Mouse (Mus musculus) heart, embryonic 14.5 days (tissue): ENCODE results near the gene Ndufs7. TPM values are rescaled to one million over a fixed set of nuclear protein-coding genes. Genes with fewer than 3 reads are reported as not detected.
A peak's percentile ranks its signal among the peaks of the same experiment; 100 is the strongest.

Experiments used
- ATAC-seq: fragments of 200-750 bp; cut with Nextera tagmentation; 2 replicates; pipeline ENCODE4 v1.8.0; 2017; ENCODE audit warnings: low read depth, moderate TSS enrichment; ENCODE audit not compliant: insufficient number of reproducible peaks, insufficient read depth, low FRiP score
- H3K27ac ChIP-seq, 2 experiments: fragments of 200-500 bp in 1 of 2; fragments of 300-500 bp in 1 of 2; sonication (generic) in 1 of 2; replicated peaks in 1 of 2; 2 replicates each; pipeline ENCODE4 v1.5.1; 2012 to 2014; ENCODE audit warnings: low read depth in 2 of 2, low read length in 2 of 2, control low read depth in 1 of 2, mild to moderate bottlenecking in 1 of 2, mixed read lengths in 1 of 2; ENCODE audit not compliant: control insufficient read depth in 1 of 2, insufficient read depth in 1 of 2
- H3K27me3 ChIP-seq: fragments of 300-500 bp; sonication (generic); 2 replicates; pipeline ENCODE4 v1.6.1; 2014; ENCODE audit warnings: mild to moderate bottlenecking, low read length, control low read depth; ENCODE audit not compliant: control insufficient read depth, insufficient read depth
- H3K36me3 ChIP-seq: fragments of 300-500 bp; sonication (generic); 2 replicates; pipeline ENCODE4 v1.6.1; 2014; ENCODE audit warnings: mild to moderate bottlenecking, control low read depth, low read length, mixed read lengths; ENCODE audit not compliant: control insufficient read depth, insufficient read depth
- H3K4me1 ChIP-seq, 2 experiments: fragments of 200-500 bp in 1 of 2; fragments of 300-500 bp in 1 of 2; sonication (generic) in 1 of 2; 2 replicates each; pipeline ENCODE4 v1.6.1; 2012 to 2014; ENCODE audit warnings: low read length in 2 of 2, control low read depth in 1 of 2, mixed read lengths in 1 of 2; ENCODE audit not compliant: control insufficient read depth in 2 of 2, insufficient read depth in 2 of 2
- H3K4me2 ChIP-seq: fragments of 300-500 bp; sonication (generic); 2 replicates; pipeline ENCODE4 v1.6.1; 2014; ENCODE audit warnings: mild to moderate bottlenecking, low read length
- H3K4me3 ChIP-seq, 2 experiments: fragments of 200-500 bp in 1 of 2; fragments of 300-500 bp in 1 of 2; sonication (generic) in 1 of 2; 2 replicates each; pipeline ENCODE4 v1.5.1; 2012 to 2014; ENCODE audit warnings: low read length in 2 of 2, mild to moderate bottlenecking in 2 of 2, control low read depth in 1 of 2, low read depth in 1 of 2, moderate library complexity in 1 of 2; ENCODE audit not compliant: control insufficient read depth in 1 of 2, insufficient read depth in 1 of 2
- H3K9ac ChIP-seq: fragments of 300-500 bp; sonication (generic); 2 replicates; pipeline ENCODE4 v1.6.1; 2014; ENCODE audit warnings: mild to moderate bottlenecking, low read length
- H3K9me3 ChIP-seq: fragments of 300-500 bp; sonication (generic); 2 replicates; pipeline ENCODE4 v1.6.1; 2016; ENCODE audit warnings: low read length, control low read depth; ENCODE audit not compliant: control insufficient read depth
- WGBS: fragments of 180-500 bp; shearing (Covaris S2); extraction: QIAGEN DNeasy Blood & Tissue Kit; methylation state at CpG from one replicate; pipeline ENCODE4 v1.1.7; 2014; 5-methylcytosine and 5-hydroxymethylcytosine counted together
- polyA plus RNA-seq: library from polyadenylated mRNA; unstranded; fragments of >200 nt; fragmentation: Nextera tagmentation; extraction: Ambion mirVana; gene quantifications from 2 replicates; pipeline ENCODE4 v1.2.1, GENCODE M21; 2014

Ndufs7 gene
- polyA plus RNA-seq, 1 experiment from 2014 or later: 734 TPM

GRCm38 (mm10) chr10:80276238-80276637, 27.3 kb downstream of the Ndufs7 start:
- no peak overlapping the region for H3K27ac ChIP-seq
- H3K9ac ChIP-seq: no peak overlapping the region
- peaks cover 88% of the 10 kb centered on the region for H3K36me3 ChIP-seq
- WGBS: 86% methylated on average over 4 of the region's 5 CpGs
- H3K4me3 ChIP-seq: no peak overlapping the region
- no peak for ATAC-seq
- H3K27me3 ChIP-seq: no peaks in the 10 kb centered on the region
- H3K4me2 ChIP-seq: no peak overlapping the region
- no peaks in the 10 kb centered on the region for H3K9me3 ChIP-seq
- H3K4me1 ChIP-seq: peaks cover 6 to 9% of the 10 kb centered on the region in 2 experiments

DNA sequence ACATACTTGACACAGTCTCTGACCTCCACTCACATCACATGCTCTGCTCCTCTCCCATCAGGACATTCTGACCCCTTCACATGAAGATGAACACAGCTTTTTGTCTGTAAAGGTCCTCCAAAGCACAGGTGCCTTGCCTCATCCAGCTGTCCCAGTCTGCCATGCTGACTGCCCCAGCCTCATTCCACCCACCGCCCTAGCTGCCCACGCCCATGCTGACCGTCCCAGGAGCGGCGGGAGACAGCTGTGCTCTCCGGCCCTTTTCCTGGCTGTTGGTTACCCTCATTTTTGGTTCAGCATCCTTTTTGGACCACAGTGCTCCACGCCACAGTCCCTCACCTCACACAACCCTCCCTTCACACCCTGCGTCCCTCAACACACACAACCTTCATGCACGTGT, 29.5 kb downstream of the Ndufs7 start:
- ATAC-seq: no peak

GRCm38 (mm10) chr10:80279273-80279672, 30.4 kb downstream of the Ndufs7 start:
- 92% methylated on average over 12 of the region's 12 CpGs for WGBS
- Histone ChIP-seq H3K4me1 (peaks cover 15 to 23% of the 10 kb centered on the region in 2 experiments), H3K36me3 (peaks cover 99% of the 10 kb centered on the region), H3K4me2 (no peak overlapping the region), H3K27me3 (no peaks in the 10 kb centered on the region), H3K9me3 (no peaks in the 10 kb centered on the region), H3K4me3 (no peak overlapping the region), H3K9ac (no peak overlapping the region), H3K27ac (no peak overlapping the region)
- ATAC-seq: no peak

More for the DNA sequence above, 29.5 kb downstream of the Ndufs7 start:
- H3K4me3 ChIP-seq: no peak overlapping the region
- WGBS: 95% methylated on average over 9 of the region's 9 CpGs
- H3K27ac ChIP-seq: no peak overlapping the region
- no peaks in the 10 kb centered on the region for H3K9me3 ChIP-seq
- H3K4me1 ChIP-seq: peaks cover 15 to 23% of the 10 kb centered on the region in 2 experiments
- no peaks in the 10 kb centered on the region for H3K27me3 ChIP-seq
- H3K4me2 ChIP-seq: no peak overlapping the region
- H3K9ac ChIP-seq: no peak overlapping the region
- peaks cover 97% of the 10 kb centered on the region for H3K36me3 ChIP-seq

DNA sequence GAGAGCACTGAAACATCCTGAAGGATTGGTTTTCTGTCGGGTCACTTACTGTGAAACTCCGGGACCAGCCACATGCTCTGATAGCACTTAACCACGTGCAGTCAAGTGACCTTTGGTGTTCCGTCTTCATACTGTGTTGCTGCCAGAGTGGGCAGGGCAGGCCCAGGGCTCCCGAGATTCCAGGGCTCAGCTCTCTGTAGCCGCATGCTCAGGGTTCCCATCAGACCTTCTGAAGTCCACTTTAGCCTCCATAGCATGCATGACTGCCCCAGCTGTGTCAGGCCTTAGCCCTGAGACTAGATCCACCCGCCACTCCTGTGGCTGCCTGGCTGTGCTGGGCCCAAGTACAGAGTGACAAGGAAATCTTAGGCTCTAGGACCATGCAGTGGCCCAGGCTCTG, 32.4 kb downstream of the Ndufs7 start:
- no peaks in the 10 kb centered on the region for H3K9me3 ChIP-seq
- H3K4me2 ChIP-seq: no peak overlapping the region
- H3K36me3 ChIP-seq: peaks cover 99% of the 10 kb centered on the region
- H3K9ac ChIP-seq: peak overlapping the region; percentile 36; the same call in 1 of the 2 replicates
- H3K27ac ChIP-seq: peak overlapping the region; percentile 9 to 71
- ATAC-seq: no peak
- H3K4me3 ChIP-seq: no peak overlapping the region
- 48% methylated on average over 7 of the region's 7 CpGs for WGBS
- H3K4me1 ChIP-seq: peaks cover 15 to 23% of the 10 kb centered on the region in 2 experiments
- H3K27me3 ChIP-seq: no peaks in the 10 kb centered on the region

DNA sequence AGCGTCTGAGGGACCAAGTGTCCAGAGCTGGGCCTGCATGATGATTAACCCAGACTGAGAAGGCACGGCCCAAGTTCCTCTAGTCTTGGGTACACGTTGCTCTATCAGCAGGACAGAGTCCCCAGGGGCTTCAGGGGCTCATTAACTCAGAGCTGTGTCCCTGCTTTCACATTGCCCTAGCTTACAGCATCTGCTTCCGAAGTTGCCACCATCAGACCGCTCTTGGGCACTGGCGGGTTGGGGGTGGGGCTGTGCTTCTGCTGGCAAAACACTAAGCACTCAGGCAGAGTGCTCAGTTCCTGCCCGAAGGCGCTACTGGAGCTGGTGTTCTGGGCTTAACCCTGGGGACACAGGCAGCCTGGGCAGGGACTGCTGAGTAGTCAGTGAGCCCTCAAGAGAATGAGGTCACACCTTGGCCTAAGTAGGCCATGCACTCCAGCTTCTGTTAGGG, 33.0 kb downstream of the Ndufs7 start:
- WGBS: 65% methylated on average over 8 of the region's 8 CpGs
- Histone ChIP-seq H3K9me3 (no peaks in the 10 kb centered on the region), H3K9ac (peak overlapping the region; percentile 36; the same call in 1 of the 2 replicates), H3K27ac (peak overlapping the region; percentile 50 to 71), H3K4me3 (no peak overlapping the region), H3K4me2 (no peak overlapping the region), H3K27me3 (no peaks in the 10 kb centered on the region), H3K4me1 (peaks cover 15 to 23% of the 10 kb centered on the region in 2 experiments), H3K36me3 (peaks cover 100% of the 10 kb centered on the region)
- ATAC-seq: no peak

DNA sequence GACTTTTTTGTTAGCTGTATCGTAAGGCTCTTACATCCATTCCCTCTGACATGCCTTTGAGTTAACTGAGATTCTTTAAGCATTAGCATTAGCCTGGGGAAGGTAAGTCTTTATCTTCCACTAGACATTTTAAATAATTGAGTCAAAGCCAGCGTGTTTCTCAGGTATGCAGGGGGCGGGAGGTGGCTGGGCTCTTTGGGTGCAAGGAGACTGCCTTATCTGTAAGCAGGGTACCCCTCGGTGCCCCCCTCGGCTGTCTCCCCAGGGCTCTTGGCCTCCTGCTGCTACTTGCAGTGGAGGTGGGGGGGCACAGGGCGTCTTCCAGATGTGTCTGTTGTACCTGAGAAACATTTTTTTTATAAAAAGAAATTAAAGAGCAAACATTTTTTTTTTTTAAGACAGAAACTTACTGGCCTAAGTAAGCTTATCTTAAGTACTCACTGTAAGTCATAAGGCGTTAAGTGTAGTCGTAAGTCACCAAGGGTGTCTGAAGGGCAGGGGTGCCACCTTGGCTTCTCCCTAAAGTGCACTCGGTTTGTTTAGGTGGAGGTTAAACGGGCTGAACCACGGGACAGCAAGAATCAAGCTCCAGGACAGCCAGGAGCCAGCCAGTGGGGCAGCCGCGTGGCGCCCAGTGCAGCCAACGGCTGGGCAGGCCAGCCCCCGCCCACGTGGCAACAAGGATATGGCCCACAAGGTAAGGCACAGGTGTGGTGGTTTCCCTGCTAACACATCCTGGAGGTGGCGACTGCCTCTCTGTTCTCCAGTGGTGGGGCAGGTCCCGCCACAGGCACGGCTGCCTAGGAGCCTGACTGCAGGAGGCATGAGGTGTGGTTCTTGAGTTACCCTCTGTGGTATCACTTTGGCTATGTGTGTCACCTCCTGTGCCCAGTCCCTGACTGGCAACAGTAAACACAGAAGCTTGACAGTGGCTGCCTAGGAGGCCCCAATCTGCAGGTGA, 33.8 kb downstream of the Ndufs7 start:
- Histone ChIP-seq H3K4me3 (no peak overlapping the region), H3K9ac (0 out of 2 replicates have a peak overlapping the region, but pooled peaks have one; percentile 8), H3K27ac (peak overlapping the region in 1 of 2 experiments; percentile 71; a peak in 2 of 4 replicates), H3K9me3 (no peaks in the 10 kb centered on the region), H3K36me3 (peaks cover 100% of the 10 kb centered on the region), H3K4me2 (no peak overlapping the region), H3K27me3 (no peaks in the 10 kb centered on the region), H3K4me1 (peaks cover 15 to 23% of the 10 kb centered on the region in 2 experiments)
- WGBS: 76% methylated on average over 20 of the region's 20 CpGs
- no peak for ATAC-seq

DNA sequence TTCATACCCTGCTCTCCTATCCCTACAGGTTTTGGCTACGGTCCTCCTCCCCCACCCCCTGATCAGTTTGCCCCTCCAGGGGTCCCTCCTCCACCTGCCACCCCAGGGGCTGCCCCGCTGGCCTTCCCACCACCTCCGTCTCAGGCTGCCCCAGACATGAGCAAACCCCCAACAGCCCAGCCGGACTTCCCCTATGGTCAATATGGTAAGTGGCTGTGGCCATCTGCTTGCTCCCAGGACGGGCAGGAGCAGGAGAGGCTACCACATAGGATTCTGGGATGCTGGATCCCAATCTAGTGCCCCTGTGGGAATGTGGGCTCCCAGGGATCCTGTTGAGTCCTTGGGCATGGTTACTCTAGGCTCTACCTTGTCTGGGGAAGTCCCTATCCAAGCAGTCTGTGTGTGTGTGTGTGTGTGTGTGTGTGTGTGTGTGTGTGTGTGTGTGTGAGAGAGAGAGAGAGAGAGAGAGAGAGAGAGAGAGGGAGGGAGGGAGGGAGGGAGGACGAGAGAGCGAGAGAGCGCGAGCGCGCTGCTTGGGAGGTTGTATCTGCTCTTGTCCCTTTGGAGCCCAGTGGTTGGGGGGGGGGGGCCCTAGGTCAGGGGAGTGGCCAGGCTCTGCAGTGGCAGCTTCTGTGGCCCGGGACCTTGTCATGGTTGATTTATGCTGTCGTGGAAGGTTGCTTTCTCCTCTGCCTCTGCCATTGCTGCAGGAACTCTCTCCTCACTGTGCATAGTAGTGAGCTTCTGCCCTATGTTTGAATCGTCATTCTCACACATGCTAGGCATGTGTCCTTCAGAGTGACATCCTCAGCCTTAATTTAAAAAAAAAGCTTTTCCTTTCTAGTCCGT, 36.5 kb downstream of the Ndufs7 start:
- 79% methylated on average over 10 of the region's 15 CpGs for WGBS
- peaks cover 86% of the 10 kb centered on the region for H3K36me3 ChIP-seq

More for the DNA sequence above, 36.5 kb downstream of the Ndufs7 start:
- H3K4me3 ChIP-seq: no peak overlapping the region
- peaks cover 15 to 23% of the 10 kb centered on the region in 2 experiments for H3K4me1 ChIP-seq
- no peaks in the 10 kb centered on the region for H3K9me3 ChIP-seq
- no peak for ATAC-seq
- no peak overlapping the region for H3K4me2 ChIP-seq
- H3K9ac ChIP-seq: no peak overlapping the region
- H3K27ac ChIP-seq: no peak overlapping the region
- H3K27me3 ChIP-seq: no peaks in the 10 kb centered on the region
